Mouse (Mus musculus): ENCODE measurements around the gene Lrrc56.
"Not testable (repeated sequence)": the region's sequence is repeated elsewhere in the genome, so short reads cannot be mapped to it uniquely, and the experiment has no call there.

Lrrc56 gene

GRCm38 (mm10) chr7:141218141-141218540, 24.2 kb downstream of the Lrrc56 start:
- DNase-seq = no peak

- DNase-seq = no peak
These were observed 24.7 kb downstream of the Lrrc56 start for GRCm38 (mm10) chr7:141218557-141219133.

GRCm38 (mm10) chr7:141219558-141220099, 25.7 kb downstream of the Lrrc56 start:
- DNase-seq = no peak

- DNase-seq = no peak
These were observed 26.4 kb downstream of the Lrrc56 start for GRCm38 (mm10) chr7:141220377-141220776.

- peak; percentile 98 for DNase-seq
These were observed 27.5 kb downstream of the Lrrc56 start for GRCm38 (mm10) chr7:141221249-141222125.

- DNase-seq = no peak
These were observed 28.1 kb downstream of the Lrrc56 start for GRCm38 (mm10) chr7:141222126-141222467.

GRCm38 (mm10) chr7:141222696-141223215, 28.8 kb downstream of the Lrrc56 start:
- DNase-seq = no peak

GRCm38 (mm10) chr7:141226535-141226934, 32.6 kb downstream of the Lrrc56 start:
- no peak for DNase-seq

- no peak for DNase-seq
These were observed 33.8 kb downstream of the Lrrc56 start for GRCm38 (mm10) chr7:141227796-141228195.

- peak; percentile 88 for DNase-seq
These were observed 34.5 kb downstream of the Lrrc56 start, which contains the start of gene Phrf1 for GRCm38 (mm10) chr7:141228279-141229067. Gene Phrf1, plus strand, starts transcription at chr7:141228784.

GRCm38 (mm10) chr7:141229702-141230101, 35.7 kb downstream of the Lrrc56 start:
- DNase-seq = no peak

- DNase-seq = no peak
These were observed 36.6 kb downstream of the Lrrc56 start for GRCm38 (mm10) chr7:141230570-141230969.

- no peak for DNase-seq
These were observed 37.2 kb downstream of the Lrrc56 start for GRCm38 (mm10) chr7:141231111-141231510.

GRCm38 (mm10) chr7:141231551-141231950, 37.6 kb downstream of the Lrrc56 start:
- DNase-seq = no peak

GRCm38 (mm10) chr7:141250486-141250885, 56.5 kb downstream of the Lrrc56 start:
- not testable (repeated sequence) for DNase-seq

GRCm38 (mm10) chr7:141256159-141256558, 62.2 kb downstream of the Lrrc56 start:
- DNase-seq = no peak
